Mouse (Mus musculus) c-Kit-positive CD71-positive TER-119-negative erythroid progenitor cells, embryonic 14.5 days (primary cell): ENCODE data around the gene Taar8b.
"Not testable (repeated sequence)": the region's sequence is repeated elsewhere in the genome, so short reads cannot be mapped to it uniquely, and the experiment has no call there.

Experiments
- DNase-seq: peaks from one replicate; pipeline ENCODE4 v3.0.0-alpha.2; 2013; ENCODE audit warnings: low read depth

Gene Taar8b

DNA sequence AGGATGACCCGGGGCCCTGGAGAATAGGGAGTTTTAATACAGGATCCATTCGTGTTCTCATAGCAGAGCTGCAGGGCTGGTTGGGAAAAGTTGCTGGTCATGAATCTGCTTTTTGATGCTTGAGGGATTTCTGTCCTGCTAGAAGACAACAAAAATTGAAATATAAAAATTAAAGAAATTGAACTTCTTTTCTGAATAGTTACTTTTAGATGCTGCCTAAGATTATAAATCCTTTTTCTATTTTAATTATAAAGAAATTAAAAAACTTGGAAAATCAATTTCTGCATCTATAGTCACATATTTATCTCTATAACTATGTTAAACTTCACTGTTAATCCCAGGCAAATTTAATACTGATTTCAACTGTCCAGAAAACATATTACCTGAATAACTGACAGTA, at the start of gene Taar8b:
Gene Taar8b (minus strand): TSS at position 101 of the 400 bp plus-strand sequence.
- no peak for DNase-seq

DNA sequence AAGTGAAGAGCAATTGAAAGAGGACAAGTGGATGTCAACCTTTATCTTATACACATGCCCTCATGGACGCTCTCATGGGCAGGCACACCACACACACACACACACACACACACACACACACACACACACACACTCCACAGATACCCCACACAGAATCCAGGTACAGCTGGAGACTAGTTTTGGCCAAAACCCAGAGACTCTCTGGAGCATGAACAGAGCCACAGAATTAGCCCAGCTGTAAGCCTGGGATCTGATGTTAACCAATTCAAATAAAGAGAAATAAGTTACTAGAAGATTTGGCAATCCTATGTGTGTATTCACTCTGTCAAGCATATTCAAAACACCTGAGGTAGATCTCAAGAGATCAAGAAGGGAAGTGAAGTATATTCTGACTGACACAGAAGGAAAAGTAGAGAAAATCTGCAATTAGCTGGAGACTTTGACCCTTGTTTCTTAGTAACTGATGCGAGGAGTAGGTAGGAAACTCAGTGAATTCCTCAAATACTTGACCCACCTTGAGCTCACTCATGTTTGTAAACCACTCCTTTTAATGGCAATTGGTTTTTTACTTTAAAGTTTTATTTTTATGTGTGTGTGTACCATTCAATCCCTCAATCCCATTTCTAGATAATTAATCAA, 46.6 kb upstream of the Taar8b start:
- DNase-seq = no peak

DNA sequence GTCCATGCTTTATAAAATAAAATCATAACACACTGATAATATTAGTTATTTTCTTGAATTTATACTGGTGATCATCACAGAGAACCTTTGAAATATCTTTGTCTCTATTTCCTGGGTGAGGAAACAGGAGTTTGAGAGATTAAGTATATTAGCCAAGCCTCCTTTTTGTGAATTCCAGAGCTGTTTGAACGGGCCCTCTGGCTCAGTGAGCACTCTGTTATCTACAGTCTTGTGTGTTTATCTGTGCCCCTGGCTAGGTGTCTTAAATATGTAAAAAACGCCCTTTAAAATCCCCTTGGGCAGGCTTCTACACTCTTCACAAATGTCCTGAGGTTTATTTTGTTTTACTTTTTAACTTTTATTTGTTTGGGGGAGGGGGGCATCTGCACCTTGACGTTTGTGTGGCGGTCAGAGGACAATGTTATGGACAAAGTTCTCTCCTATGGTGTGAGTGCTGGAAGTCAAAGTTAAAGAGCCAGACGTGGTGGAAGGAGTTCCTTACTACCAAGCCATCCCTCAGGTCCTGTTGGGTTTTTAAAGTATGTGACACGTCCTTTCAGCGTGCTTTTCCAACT, 42.1 kb upstream of the Taar8b start:
- DNase-seq = no peak

DNA sequence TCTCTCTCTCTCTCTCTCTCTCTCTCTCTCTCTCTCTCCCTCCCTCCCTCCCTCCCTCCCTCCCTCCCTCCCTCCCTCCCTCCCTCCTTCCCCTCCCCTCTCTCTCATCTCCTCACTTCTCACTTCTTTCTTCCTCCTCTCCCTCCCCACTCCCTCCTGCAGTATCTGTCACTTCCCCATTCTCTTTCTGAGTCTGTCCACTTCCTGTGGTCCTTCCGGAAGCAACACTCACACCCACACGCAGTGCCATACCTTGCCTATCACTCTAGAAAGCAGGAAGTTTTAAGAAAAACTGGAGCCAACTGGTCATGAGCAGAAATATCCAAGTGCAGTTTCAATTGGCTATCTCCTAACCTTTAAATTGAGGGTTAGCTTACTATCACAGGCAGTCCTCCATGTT, 41.0 kb upstream of the Taar8b start:
- no peak for DNase-seq

DNA sequence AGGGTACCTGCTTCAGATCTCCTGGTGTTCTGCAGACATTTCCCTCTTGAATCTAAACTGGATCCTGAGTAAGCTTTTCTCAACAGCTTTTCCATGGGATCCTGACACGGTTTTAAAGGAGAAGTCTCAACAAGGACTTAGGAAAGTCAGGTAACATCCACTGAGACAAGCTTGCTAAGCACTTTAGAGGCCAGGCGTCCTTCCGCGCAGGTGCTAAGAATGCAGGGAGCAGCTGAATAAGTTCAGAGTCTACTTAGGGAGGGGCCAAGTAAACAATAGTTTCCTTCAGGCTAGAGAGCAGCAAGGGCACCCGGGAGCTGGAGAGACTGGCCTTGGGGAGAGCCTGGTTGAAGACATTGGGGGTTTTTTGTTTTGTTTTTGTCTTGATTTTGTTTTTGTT, 40.2 kb upstream of the Taar8b start:
- DNase-seq = no peak

DNA sequence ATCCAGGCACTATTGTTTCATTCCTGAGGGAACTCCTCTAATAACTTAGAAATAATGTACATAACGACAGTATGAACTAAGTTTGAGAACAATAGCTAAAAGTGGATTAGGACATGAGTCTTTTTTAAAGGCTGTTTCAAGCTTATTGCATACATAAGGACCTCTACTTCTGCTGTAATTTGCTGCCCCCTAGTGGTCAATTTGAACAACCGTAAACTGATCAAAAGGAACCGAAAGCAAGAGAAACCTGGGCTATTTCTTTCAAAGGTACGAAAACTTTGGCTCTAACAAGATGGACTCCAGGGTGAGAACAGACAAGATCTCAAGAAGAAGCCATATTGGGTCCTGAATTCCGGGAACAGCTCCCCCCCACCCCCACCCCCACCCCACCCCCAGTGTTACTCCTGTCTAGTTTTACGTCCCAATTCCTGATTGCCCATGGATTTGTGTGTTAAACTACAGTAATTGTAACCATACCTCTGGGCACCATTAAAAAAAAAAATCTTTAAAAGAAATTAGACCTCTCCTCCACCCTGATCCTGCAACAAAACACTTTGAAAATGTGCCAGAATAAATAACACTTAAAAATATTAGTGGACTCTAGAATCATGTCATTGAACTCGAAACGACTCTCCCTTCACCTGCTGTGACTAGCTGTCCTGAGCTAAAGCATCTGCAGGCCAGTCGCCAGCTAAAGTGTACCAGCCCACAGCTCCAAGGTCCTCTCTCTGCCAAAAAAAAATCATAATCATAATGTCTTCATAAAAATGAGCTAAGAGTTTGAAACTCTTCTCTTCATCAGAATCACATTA, 39.6 kb upstream of the Taar8b start:
- peak; percentile 68 for DNase-seq

DNA sequence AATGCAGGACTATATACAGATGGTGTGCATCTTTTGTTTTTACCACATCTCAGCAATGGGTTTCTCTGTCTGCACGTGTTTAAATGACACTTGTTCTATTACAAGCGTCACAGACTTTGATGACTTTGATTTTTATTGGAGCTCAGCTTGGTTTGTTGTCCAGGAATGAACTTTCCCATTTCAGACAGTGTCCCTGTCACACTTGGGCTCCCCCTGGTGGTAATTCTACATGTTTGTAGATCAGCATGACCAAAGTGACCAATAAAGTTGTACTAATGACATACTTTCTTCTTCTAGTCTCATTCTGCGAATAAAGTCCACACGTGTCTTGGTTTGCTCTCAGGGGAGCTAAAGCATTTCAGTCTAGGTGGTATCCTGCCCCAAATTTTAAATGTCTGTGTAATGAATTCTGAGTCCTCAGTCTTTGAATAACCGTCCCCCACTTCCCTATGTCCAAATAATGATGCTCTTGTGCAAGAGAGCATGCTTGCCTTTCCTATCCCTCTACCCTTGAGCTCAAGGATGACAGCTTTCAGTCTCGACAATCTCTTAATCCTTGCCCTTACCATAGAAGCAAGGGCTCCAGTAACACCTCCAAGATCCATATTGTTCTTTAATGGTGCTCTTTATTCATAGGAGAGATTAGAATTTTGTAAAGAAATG, 19.2 kb upstream of the Taar8b start:
- no peak for DNase-seq

DNA sequence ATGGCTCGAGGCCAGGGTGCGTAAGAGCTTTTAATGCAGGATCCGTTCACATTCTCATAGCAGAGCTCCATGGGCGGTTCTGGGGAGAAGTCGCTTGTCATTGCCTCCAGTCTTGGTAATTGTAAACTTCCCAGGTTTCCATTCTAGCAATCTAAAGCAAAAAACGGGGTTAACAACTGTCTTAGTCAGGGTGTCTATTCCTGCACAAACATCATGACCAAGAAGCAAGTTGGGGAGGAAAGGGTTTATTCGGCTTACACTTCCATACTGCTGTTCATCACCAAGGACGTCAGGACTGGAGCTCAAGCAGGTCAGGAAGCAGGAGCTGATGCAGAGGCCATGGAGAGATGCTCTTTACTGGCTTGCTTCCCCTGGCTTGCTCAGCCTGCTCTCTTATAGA, 17.3 kb upstream of the Taar8b start, which contains the start of gene Taar9:
Gene Taar9 (minus strand): TSS at position 101 of the 400 bp plus-strand sequence.
- not testable (repeated sequence) for DNase-seq

DNA sequence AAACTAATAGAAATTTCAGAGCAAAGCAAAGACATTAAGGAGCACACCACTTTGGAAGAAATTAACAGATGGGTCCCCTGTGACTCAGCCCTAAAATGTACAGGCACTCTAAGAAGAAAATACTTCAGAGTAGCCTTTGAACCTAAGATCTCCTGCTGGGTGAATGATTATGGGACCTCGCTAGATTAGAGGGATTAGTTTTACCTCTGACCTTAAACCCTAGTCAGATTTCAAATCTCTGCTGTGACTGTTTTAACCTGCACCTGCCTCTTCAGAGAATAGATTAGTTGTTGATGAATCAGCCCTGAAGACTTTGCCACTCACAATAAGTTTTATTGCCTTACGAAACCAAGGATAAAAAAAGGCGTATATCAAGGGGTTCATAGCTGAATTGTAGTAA, 16.1 kb upstream of the Taar8b start:
- no peak for DNase-seq

DNA sequence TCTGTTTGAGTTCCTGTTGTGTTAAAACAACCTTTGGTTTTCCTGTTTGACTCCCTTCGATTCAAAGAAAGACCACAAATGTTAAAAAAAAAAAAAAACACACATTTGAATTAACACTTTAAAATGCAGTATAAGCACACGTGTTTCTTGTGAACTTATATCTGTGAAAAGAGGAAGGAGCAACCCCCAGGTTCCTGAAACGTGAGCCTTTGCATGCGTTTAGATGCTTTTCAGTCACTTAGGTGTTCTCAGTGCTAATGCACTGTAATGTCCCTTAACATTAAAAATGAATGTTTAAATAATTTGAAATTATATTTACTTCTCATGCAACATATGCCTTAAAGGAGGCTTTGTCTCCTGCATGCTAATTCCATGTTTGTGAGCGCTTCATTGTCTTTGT, 15.7 kb upstream of the Taar8b start:
- DNase-seq = no peak

DNA sequence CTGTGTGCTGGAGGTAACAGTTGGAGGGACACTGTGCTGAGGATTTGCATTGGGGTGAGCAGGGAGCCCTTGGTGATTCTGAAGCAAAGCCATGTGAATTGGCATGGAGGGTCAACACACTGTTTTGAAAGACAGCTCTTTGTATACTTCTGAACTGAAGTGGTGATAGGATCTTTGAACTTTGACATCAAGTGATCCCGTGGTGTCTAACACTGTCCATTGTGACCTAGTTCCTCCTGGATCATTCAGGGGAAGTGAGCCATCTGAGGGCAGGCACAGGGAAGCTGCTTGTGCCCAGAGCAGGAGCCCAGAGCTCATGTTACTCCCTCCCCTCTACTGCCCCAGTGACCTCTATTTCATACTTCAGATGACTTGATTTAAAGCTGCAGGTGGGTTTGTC, 11.2 kb upstream of the Taar8b start:
- DNase-seq = not testable (repeated sequence)

DNA sequence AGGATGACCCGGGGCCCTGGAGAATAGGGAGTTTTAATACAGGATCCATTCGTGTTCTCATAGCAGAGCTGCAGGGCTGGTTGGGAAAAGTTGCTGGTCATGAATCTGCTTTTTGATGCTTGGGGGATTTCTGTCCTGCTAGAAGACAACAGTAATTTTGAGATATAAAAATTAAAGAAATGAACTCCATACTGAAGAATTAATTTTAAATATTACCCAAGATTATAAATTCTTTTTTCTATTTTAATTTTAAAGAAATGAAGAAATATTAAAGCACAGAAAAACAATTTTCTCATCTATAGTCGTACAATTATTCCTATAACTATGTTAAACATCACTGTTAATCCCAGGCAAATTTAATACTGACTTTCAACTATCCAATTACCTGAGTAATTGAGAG, 9.7 kb upstream of the Taar8b start, which contains the start of gene Taar8c:
Gene Taar8c (minus strand): TSS at position 101 of the 400 bp plus-strand sequence.
- not testable (repeated sequence) for DNase-seq

DNA sequence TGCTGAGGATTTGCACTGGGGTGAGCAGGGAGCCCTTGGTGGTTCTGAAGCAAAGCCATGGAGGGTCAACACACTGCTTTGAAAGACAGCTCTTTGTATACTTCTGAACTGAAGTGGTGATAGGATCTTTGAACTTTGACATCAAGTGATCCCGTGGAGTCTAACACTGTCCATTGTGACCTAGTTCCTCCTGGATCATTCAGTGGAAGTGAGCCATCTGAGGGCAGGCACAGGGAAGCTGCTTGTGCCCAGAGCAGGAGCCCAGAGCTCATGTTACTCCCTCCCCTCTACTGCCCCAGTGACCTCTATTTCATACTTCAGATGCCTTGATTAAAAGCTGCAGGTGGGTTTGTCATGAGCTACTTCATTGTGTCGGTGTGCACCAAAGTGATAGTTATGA, 4.9 kb upstream of the Taar8b start:
- DNase-seq = not testable (repeated sequence)

DNA sequence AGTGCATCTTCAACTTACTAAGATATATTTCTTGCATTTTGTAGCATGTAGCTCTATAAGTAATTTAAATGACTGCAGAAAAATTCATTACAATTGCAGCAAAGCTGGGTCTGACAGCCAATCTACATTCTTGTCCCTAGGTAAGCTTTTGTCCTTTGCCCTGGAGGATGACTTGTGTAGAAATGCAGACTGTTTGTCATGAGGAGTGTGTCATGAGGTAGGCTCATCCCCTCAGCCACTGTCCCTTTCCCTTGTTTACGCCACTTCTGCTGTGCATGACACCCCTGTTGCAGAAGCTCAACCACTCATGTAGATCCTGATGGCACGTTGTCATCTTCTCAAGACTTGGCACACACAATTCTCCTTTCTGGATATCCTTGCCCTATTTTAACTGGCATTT, 4.9 kb downstream of the Taar8b start:
- DNase-seq = no peak

DNA sequence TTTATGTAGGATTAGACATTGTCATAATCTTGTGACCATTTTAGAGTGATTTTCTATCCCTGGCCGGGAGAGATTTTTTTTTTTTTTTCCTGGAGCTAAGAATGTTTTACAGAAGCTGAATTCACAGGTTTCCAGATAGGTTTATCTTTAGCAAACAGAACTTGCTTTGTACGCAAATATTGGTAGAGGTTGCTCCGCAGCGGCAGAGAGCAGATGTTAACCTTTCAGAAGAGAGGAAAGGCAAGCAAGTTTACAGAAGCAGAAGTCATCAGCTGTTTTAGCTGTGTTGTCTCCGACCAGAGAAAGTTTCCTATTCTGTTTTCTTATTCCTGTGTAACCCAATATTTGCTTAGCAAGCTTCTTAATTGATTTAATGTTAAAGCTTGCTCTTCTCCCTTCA, 5.5 kb downstream of the Taar8b start:
- no peak for DNase-seq

DNA sequence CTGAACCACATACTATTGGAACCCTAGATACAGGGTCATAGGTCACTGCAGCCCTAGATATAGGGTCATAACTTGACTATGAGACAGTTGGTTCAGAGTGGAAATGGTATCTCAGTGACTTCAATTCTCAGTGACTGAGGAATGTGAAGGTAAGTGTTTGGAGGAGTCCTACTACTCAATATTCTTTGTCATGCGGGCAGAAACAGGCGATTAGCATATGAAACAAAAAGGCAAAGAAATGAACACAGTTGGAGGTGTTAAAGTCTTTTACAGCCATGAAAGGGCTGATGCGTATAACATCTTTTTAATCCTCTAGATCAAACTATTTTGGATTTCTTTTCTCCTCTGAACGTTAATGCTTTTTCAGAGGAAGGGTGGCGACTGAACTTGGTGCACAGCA, 6.2 kb downstream of the Taar8b start:
- DNase-seq = no peak

DNA sequence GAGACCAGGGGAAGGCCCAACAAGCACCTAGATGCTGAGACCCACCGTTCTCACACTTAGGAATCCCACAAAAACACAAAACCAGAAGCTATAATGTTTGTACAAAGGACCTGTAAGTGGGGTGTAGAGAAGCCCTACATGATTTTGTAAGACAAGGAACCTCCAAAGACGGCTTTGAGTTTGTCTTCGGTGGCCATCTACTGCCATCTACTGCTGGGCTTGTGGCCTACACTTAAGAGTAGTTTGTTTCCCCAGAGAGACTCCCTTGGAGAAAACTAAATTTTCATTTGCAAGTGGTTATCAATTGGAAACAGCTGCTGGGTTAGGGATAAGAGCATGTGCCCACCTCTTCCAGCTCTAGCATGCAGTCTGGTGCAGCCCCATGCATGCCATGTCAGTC, 11.9 kb downstream of the Taar8b start:
- peak; percentile 39 for DNase-seq

DNA sequence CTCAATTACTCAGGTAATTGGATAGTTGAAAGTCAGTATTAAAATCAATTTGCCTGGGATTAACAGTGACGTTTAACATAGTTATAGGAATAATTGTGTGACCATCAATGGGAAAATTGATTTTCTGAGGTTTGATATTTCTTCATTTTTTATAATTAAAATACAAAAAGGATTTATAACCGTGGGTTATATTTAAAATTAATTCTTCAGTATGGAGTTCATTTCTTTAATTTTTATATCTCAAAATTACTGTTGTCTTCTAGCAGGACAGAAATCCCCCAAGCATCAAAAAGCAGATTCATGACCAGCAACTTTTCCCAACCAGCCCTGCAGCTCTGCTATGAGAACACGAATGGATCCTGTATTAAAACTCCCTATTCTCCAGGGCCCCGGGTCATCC, 15.9 kb downstream of the Taar8b start, which contains the start of gene Taar8a:
Gene Taar8a (plus strand): TSS at position 301 of the 400 bp plus-strand sequence.
- not testable (repeated sequence) for DNase-seq

DNA sequence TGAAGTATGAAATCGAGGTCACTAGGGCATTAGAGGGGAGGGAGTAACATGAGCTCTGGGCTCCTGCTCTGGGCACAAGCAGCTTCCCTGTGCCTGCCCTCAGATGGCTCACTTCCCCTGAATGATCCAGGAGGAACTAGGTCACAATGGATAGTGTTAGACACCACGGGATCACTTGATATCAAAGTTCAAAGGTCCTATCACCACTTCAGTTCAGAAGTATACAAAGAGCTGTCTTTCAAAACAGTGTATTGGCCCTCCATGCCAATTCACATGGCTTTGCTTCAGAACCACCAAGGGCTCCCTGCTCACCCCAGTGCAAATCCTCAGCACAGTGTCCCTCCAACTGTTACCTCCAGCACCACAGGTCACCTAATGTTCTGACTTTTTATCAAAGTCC, 17.3 kb downstream of the Taar8b start:
- not testable (repeated sequence) for DNase-seq

DNA sequence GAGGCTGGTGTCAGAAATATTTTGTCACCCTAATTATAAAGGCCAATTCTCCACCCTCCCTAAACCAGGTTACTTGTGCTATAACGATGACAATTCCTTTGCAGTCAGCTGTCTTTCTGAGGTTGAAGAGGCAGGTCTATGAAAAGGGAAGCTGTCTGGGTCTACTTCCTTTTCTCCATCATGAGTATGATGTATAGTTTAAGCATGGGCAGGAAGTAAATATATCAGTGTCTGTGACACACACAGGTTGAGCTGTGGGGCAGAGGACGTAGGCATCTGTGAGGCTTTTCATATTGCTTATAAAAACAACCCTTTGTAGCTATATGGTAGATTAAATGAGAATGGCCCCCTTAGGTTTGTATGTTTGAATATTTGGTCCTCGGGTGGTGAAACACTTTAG, 33.1 kb downstream of the Taar8b start:
- DNase-seq = no peak

DNA sequence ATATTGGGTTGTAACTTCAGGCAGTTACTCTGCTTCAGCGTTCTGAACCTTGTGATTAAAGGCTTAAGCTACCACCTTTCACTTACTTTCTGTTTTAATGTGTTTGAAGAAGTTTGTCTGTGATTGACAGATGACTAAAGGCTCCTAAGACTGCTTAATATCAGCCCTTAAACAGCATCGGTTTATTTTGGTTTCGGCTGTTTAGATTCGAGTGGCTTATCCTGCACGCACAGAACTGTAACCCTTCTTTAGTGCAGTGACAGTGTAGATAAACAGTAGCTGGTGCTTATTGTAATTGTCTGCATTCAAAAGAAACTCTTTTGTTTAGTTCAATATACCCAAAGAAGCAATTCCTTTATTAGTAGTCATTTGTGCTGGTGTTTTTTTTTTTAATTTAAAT, 40.1 kb downstream of the Taar8b start:
- peak; percentile 28 for DNase-seq

DNA sequence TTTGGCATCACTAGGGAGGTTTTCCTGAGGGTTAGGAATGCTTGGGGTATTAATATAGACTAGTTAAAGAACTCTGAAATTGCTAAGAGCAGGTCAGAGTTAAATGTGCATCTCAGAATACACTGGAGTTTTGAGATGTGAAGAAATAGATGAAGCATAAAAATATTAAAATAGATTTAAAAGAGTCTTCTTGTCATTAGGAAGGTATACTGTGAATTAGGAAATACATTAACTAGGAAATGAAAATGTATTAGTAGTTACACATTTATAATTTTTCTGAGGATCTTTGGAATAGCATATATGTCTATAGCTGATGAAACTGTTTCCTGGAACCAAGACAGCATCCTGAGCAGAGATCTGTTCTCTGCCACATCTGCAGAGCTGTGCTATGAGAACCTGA, 42.9 kb downstream of the Taar8b start, which contains the start of gene Taar7f:
Gene Taar7f (plus strand): TSS at position 301 of the 400 bp plus-strand sequence.
- no peak for DNase-seq
